Mouse (Mus musculus) heart, postnatal 36 days (tissue): ENCODE measurements around the gene Iqcb1. TPM values are rescaled to one million over a fixed set of nuclear protein-coding genes. Genes with fewer than 3 reads are reported as not detected.

Source experiments
- microRNA-seq, 2 experiments: library from miRNA; unstranded; fragments of <30 nt; microRNA quantifications; one replicate each; pipeline ENCODE4 v1.2.0; 2021; ENCODE audit warnings: borderline number of aligned reads in 2 of 2
- total RNA-seq, 2 experiments: library from RNA; stranded (reverse); gene quantifications; 2 replicates each; pipeline ENCODE4 v1.2.3; 2021

Iqcb1 gene
- total RNA-seq, 2 experiments from 2014 or later: 14.3 to 15.2 TPM

Small RNA genes lying within 50 kb of the gene (microRNA-seq; reads per million reads assigned to microRNA genes)
- gene Gm22617: 0 reads per million in 2 experiments

Other genes starting within 250 kb of the Iqcb1 start
- 1 to 10 TPM; 1.9 to 2.6 TPM for gene Cd86, start 162.3 kb upstream of the Iqcb1 start, total RNA-seq
- not detected for gene Ildr1, start 134.4 kb upstream of the Iqcb1 start, total RNA-seq
- gene Slc15a2, start 43.4 kb upstream of the Iqcb1 start, total RNA-seq: 1 to 10 TPM; 1.4 to 2.8 TPM
- under 1 TPM; 0.54 to 0.78 TPM for gene Eaf2, start 46.6 kb downstream of the Iqcb1 start, total RNA-seq
- gene Golgb1, start 46.8 kb downstream of the Iqcb1 start, total RNA-seq: 10 to 100 TPM; 45.5 to 46.8 TPM
- gene Hcls1, start 106.6 kb downstream of the Iqcb1 start, total RNA-seq: 10 to 100 TPM in 1 of 2 experiments, 1 to 10 TPM in 1; 8.2 to 10.8 TPM
- 100 to 1,000 TPM; 159 to 206 TPM for gene Fbxo40, start 162.1 kb downstream of the Iqcb1 start, total RNA-seq
- 1 to 10 TPM; 2.1 to 3.0 TPM for gene Polq, start 183.4 kb downstream of the Iqcb1 start, total RNA-seq